32 mouse cellular contexts compared by ENCODE assay signal in the genomic region with DNA sequence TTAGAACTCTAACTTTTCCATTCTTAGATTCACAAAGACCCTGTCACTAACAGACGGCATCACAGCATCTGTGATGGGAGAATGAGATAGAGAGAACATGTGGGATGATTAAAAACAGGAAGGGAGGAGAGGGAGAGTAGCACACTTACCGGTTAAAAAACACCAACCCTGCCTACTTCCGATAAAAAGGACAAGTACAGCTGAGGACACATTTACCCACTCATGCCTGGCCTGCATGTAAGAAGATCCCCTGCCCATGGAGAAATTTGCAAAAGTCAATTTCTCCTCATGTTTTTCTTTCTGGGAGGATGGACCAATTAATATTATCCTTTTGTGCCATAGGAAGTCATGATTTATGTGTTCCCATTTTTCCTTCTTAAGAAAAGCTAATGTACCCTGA.
"Had no signal": no experiment of that assay in that cellular context is flagged by ENCODE, and none has a peak within 500 bp of the region (broad histone marks: within the 10 kb centered on the region; RNA-seq: fewer than 3 reads in every experiment).

No protein-coding gene starts in this region.

- H3K4me3 ChIP-seq: heart, adult 2 months; heart, embryonic 10.5 days; heart, embryonic 12.5 days; heart, embryonic 13.5 days; heart, embryonic 15.5 days; hindbrain, embryonic 10.5 days; hindbrain, embryonic 12.5 days; hindbrain, embryonic 13.5 days; hindbrain, embryonic 15.5 days; intestine, embryonic 15.5 days; layer of hippocampus, adult 2 months; left cerebral cortex, adult 2 months had no signal

- H3K9ac ChIP-seq: heart, embryonic 12.5 days; heart, embryonic 13.5 days; heart, embryonic 15.5 days; hindbrain, embryonic 12.5 days; hindbrain, embryonic 13.5 days; hindbrain, embryonic 14.5 days; hindbrain, embryonic 15.5 days; intestine, embryonic 15.5 days had no signal

- ATAC-seq: hindbrain, embryonic 16.5 days; hindbrain, postnatal 0 days; inflammation-experienced regulatory T-cells, adult 6 months; intestine, embryonic 15.5 days; intestine, embryonic 16.5 days; intestine, postnatal 0 days had no signal

- H3K9me3 ChIP-seq: heart, embryonic 10.5 days; heart, embryonic 12.5 days; heart, embryonic 13.5 days; heart, embryonic 15.5 days; hindbrain, embryonic 10.5 days; hindbrain, embryonic 12.5 days; hindbrain, embryonic 13.5 days; hindbrain, embryonic 15.5 days; intestine, embryonic 15.5 days had no signal

- H3K36me3 ChIP-seq: heart, embryonic 10.5 days; heart, embryonic 12.5 days; heart, embryonic 13.5 days; heart, embryonic 15.5 days; hindbrain, embryonic 10.5 days; hindbrain, embryonic 12.5 days; hindbrain, embryonic 13.5 days; hindbrain, embryonic 15.5 days; intestine, embryonic 15.5 days had no signal

- H3K27me3 ChIP-seq: heart, embryonic 12.5 days; heart, embryonic 13.5 days; heart, embryonic 15.5 days; hindbrain, embryonic 12.5 days; hindbrain, embryonic 13.5 days; hindbrain, embryonic 15.5 days; intestine, embryonic 15.5 days had no signal

- H3K4me1 ChIP-seq: heart, embryonic 10.5 days; heart, embryonic 12.5 days; heart, embryonic 13.5 days; heart, embryonic 15.5 days; hindbrain, embryonic 10.5 days; hindbrain, embryonic 12.5 days; hindbrain, embryonic 13.5 days; hindbrain, embryonic 15.5 days; intestine, embryonic 15.5 days had no signal

- H3K27ac ChIP-seq: heart, adult 2 months; heart, embryonic 10.5 days; heart, embryonic 13.5 days; heart, embryonic 15.5 days; hindbrain, embryonic 10.5 days; hindbrain, embryonic 12.5 days; hindbrain, embryonic 13.5 days; hindbrain, embryonic 14.5 days; hindbrain, embryonic 15.5 days; hindbrain, postnatal 0 days; intestine, embryonic 15.5 days; layer of hippocampus, adult 2 months; left cerebral cortex, adult 2 months had no signal

- H3K4me2 ChIP-seq: heart, embryonic 11.5 days; heart, embryonic 12.5 days; heart, embryonic 13.5 days; heart, embryonic 15.5 days; hindbrain, embryonic 12.5 days; hindbrain, embryonic 13.5 days; hindbrain, embryonic 14.5 days; hindbrain, embryonic 15.5 days; intestine, embryonic 15.5 days had no signal

- DNase-seq: heart, adult 2 months; heart, postnatal 10 days; heart, postnatal 14 days; heart, postnatal 36 days; heart, postnatal 4 days; kidney, adult 11 months; kidney, adult 2 months; kidney, adult 8-10 months; kidney, adult 9 months; kidney, postnatal 14 days; kidney, postnatal 25 days; kidney, postnatal 36 days; layer of hippocampus, adult 9-11 months; layer of hippocampus, postnatal 36 days had no signal
